Mouse (Mus musculus) midbrain, embryonic 12.5 days (tissue): ENCODE measurements around the gene Atoh8. TPM values are rescaled to one million over a fixed set of nuclear protein-coding genes. Genes with fewer than 3 reads are reported as not detected.
A peak's percentile ranks its signal among the peaks of the same experiment; 100 is the strongest.

Experiments
- ATAC-seq: fragments of 200-750 bp; cut with Nextera tagmentation; 2 replicates; pipeline ENCODE4 v1.8.0; 2017; ENCODE audit warnings: low read depth, moderate TSS enrichment, moderate library complexity; ENCODE audit not compliant: low FRiP score
- H3K27ac ChIP-seq: fragments of 300-500 bp; sonication (generic); replicated peaks from 2 replicates; pipeline ENCODE4 v1.5.1; 2016; ENCODE audit warnings: mild to moderate bottlenecking
- H3K27me3 ChIP-seq: fragments of 300-500 bp; sonication (generic); 2 replicates; pipeline ENCODE4 v1.6.1; 2016; ENCODE audit warnings: mild to moderate bottlenecking
- H3K36me3 ChIP-seq: fragments of 300-500 bp; sonication (generic); 2 replicates; pipeline ENCODE4 v1.6.1; 2016
- H3K4me1 ChIP-seq: fragments of 300-500 bp; sonication (generic); 2 replicates; pipeline ENCODE4 v1.6.1; 2016
- H3K4me2 ChIP-seq: fragments of 300-500 bp; sonication (generic); replicated peaks from 2 replicates; pipeline ENCODE4 v1.6.1; 2016; ENCODE audit warnings: mild to moderate bottlenecking, moderate library complexity
- H3K4me3 ChIP-seq: fragments of 300-500 bp; sonication (generic); 2 replicates; pipeline ENCODE4 v1.5.1; 2016; ENCODE audit warnings: mild to moderate bottlenecking
- H3K9ac ChIP-seq: fragments of 300-500 bp; sonication (generic); replicated peaks from 2 replicates; pipeline ENCODE4 v1.6.1; 2016; ENCODE audit warnings: mild to moderate bottlenecking, moderate library complexity
- H3K9me3 ChIP-seq: fragments of 300-500 bp; sonication (generic); 2 replicates; pipeline ENCODE4 v1.6.1; 2016; ENCODE audit warnings: mild to moderate bottlenecking
- WGBS: fragments of 180-500 bp; shearing (Covaris S2); methylation state at CpG from one replicate; pipeline ENCODE4 v1.1.7; 2016; 5-methylcytosine and 5-hydroxymethylcytosine counted together
- polyA plus RNA-seq: library from polyadenylated mRNA; unstranded; fragments of >200 nt; fragmentation: Nextera tagmentation; extraction: Ambion mirVana; gene quantifications from 2 replicates; pipeline ENCODE4 v1.2.1, GENCODE M21; 2016

Gene Atoh8
- polyA plus RNA-seq: 6.2 and 8.6 TPM in 2 replicates

GRCm38 (mm10) chr6:72235098-72235806 lies at the start of gene Atoh8:
TSS of gene Atoh8 (minus strand) at chr6:72235577.
- WGBS: under 1% methylated on average over 58 of the region's 68 CpGs
- ATAC-seq: peak; percentile 45
- Histone ChIP-seq H3K4me1 (peaks cover 51% of the 10 kb centered on the region), H3K9me3 (no peaks in the 10 kb centered on the region), H3K27ac (peak within 1 kb of the TSS; percentile 40), H3K27me3 (peaks cover 97% of the 10 kb centered on the region), H3K9ac (peak within 1 kb of the TSS; percentile 45), H3K36me3 (no peaks in the 10 kb centered on the region), H3K4me2 (peak within 1 kb of the TSS; percentile 99), H3K4me3 (peak within 1 kb of the TSS; percentile 60)

DNA sequence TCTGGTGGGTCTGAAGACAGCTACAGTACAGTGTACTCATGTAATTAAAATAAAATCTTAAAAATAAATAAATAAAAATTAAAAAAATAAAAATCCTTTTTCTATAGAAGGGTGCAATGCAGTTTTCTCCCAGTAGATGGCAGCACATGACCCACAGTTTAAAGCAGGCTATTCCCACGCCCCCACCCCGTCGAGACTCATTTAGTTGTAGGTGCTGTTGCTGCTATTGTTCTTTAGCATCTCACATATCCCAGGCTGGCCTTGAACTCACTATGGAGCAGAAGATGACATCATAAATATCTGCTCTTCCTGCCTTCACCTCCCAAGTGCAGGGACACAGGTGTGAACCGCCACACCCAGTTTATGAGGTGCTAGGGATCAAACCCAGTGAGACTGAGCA lies 48.5 kb upstream of the Atoh8 start:
- 23% methylated on average over 4 of the region's 4 CpGs for WGBS

DNA sequence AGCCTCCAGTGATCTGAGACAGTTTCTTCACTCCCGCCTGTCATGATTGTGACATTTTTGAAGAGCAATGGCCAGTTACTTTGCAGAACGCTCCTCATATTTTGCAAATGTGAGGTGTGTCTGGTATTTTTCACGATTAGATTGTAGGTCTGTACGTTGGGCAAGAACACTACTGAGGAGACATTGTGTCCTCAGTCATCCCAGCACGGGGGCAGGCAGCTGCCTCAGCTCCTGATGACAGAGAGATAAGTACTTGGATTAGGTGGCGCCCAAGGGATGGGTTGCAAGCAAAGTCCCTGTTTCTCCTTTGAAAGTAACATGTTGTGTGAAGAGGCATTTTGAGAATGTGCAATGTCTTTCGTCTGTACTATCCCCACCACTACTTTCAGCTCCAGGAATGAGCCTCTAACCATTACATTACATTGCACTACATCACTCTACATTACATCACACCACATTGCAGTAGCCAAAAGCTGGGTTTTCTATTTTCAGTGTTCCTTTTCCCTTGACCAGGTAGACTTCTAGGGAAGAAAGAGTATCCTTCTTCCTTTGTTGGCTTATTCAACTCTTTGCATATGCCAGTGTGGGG lies 45.1 kb upstream of the Atoh8 start:
- no peaks in the 10 kb centered on the region for H3K4me1 ChIP-seq
- ATAC-seq: no peak
- H3K27ac ChIP-seq: no peak overlapping the region
- H3K9ac ChIP-seq: no peak overlapping the region
- no peaks in the 10 kb centered on the region for H3K27me3 ChIP-seq
- no peak overlapping the region for H3K4me2 ChIP-seq
- H3K36me3 ChIP-seq: no peaks in the 10 kb centered on the region
- H3K9me3 ChIP-seq: no peaks in the 10 kb centered on the region
- no peak overlapping the region for H3K4me3 ChIP-seq
- WGBS: 74% methylated on average over 7 of the region's 7 CpGs

More for the DNA sequence above, 48.5 kb upstream of the Atoh8 start:
- Histone ChIP-seq H3K4me3 (no peak overlapping the region), H3K9ac (no peak overlapping the region), H3K27ac (no peak overlapping the region), H3K36me3 (no peaks in the 10 kb centered on the region), H3K9me3 (no peaks in the 10 kb centered on the region), H3K27me3 (no peaks in the 10 kb centered on the region), H3K4me1 (no peaks in the 10 kb centered on the region), H3K4me2 (no peak overlapping the region)
- no peak for ATAC-seq

DNA sequence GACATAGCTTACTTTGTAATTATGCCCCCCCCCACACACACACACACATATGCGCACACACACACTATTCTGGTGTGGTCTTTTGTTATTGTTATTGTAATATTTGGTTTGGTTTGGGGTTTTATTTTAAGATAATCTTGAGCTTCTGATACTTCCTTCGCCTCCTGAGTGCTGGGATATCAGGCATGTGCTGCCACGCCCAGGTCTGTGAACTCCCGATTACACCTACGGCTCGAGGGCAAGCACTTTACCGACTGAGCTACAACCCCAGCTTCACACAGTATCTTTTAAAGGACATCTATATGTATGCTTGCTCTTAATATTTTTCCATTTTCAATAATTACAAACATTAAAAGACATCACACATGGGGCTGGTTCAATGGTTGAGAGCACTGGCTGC lies 44.1 kb upstream of the Atoh8 start:
- Histone ChIP-seq H3K9ac (no peak overlapping the region), H3K4me3 (no peak overlapping the region), H3K36me3 (no peaks in the 10 kb centered on the region), H3K27me3 (no peaks in the 10 kb centered on the region), H3K4me2 (no peak overlapping the region), H3K4me1 (no peaks in the 10 kb centered on the region), H3K27ac (no peak overlapping the region), H3K9me3 (no peaks in the 10 kb centered on the region)
- no peak for ATAC-seq
- WGBS: 91% methylated on average over 7 of the region's 7 CpGs

DNA sequence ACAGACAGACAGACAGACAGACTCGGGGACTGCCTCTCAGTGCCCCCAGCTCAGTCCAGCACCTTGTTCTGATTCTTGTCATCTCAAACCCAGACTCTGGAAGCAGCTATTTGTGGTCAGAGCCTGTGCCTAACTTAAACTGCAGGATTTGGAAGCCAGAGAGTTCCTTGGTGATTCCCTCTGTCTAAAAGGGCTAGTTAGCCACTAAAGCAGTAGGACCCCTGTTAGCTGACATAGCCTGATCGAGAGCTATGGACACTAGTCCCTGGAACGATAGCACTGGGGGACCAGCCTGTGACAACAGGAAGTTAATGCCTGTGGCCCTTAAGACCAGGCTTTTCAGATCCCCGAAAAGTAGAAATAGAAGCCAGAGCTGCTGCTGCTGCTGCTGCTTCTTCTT lies 43.5 kb upstream of the Atoh8 start:
- Histone ChIP-seq H3K27me3 (no peaks in the 10 kb centered on the region), H3K4me1 (no peaks in the 10 kb centered on the region), H3K4me3 (no peak overlapping the region), H3K4me2 (no peak overlapping the region), H3K36me3 (no peaks in the 10 kb centered on the region), H3K9me3 (no peaks in the 10 kb centered on the region), H3K27ac (no peak overlapping the region), H3K9ac (no peak overlapping the region)
- ATAC-seq: no peak
- WGBS: 69% methylated on average over 4 of the region's 4 CpGs

DNA sequence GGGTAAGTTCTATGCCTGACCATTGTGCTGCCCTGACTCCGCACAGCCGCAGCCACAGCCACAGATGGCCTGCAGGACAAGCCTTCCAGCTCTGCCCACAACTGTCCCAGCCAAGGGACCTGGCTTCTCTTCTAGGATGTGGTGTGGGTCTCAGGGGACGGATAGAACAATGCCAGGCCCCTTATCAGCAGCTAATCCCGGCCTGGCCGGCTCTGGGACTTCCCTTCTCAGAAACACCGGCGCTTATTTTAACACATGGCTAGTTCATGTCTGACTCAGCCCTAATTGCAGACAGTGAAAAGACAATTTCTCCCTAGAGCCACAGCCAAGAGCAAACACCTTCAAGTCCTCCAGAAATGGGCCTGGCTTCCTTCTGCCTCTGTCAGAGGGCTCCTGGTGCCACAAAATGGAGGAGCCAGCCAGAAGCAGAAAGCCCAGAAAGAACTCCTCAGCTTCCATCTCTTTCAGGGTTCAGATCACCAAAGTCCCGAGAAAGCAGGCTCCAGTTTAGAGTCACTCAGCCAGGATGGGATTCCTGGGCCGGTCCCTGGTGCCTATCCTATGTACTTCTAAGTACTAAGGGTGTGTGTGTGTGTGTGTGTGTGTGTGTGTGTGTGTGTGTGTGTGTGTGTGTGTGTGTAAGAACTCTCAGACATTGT lies 42.3 kb upstream of the Atoh8 start:
- H3K4me1 ChIP-seq: no peaks in the 10 kb centered on the region
- ATAC-seq: no peak
- no peak overlapping the region for H3K27ac ChIP-seq
- no peak overlapping the region for H3K4me2 ChIP-seq
- WGBS: 75% methylated on average over 9 of the region's 9 CpGs
- no peaks in the 10 kb centered on the region for H3K36me3 ChIP-seq
- no peak overlapping the region for H3K4me3 ChIP-seq
- no peaks in the 10 kb centered on the region for H3K9me3 ChIP-seq
- no peak overlapping the region for H3K9ac ChIP-seq
- H3K27me3 ChIP-seq: no peaks in the 10 kb centered on the region

- no peak for ATAC-seq
- Histone ChIP-seq H3K27me3 (no peaks in the 10 kb centered on the region), H3K9ac (no peak overlapping the region), H3K4me2 (no peak overlapping the region), H3K4me1 (no peaks in the 10 kb centered on the region), H3K27ac (no peak overlapping the region), H3K36me3 (no peaks in the 10 kb centered on the region), H3K4me3 (no peak overlapping the region), H3K9me3 (no peaks in the 10 kb centered on the region)
- WGBS: 88% methylated on average over 13 of the region's 13 CpGs
Measured at GRCm38 (mm10) chr6:72276972-72277441, 41.6 kb upstream of the Atoh8 start.

GRCm38 (mm10) chr6:72276141-72276540 lies 40.8 kb upstream of the Atoh8 start:
- Histone ChIP-seq H3K4me2 (no peak overlapping the region), H3K27ac (no peak overlapping the region), H3K9ac (no peak overlapping the region), H3K4me1 (no peaks in the 10 kb centered on the region), H3K36me3 (no peaks in the 10 kb centered on the region), H3K9me3 (no peaks in the 10 kb centered on the region), H3K4me3 (no peak overlapping the region), H3K27me3 (no peaks in the 10 kb centered on the region)
- 91% methylated on average over 6 of the region's 6 CpGs for WGBS
- ATAC-seq: no peak

- Histone ChIP-seq H3K4me3 (no peak overlapping the region), H3K27me3 (no peaks in the 10 kb centered on the region), H3K4me2 (no peak overlapping the region), H3K9me3 (no peaks in the 10 kb centered on the region), H3K9ac (no peak overlapping the region), H3K4me1 (no peaks in the 10 kb centered on the region), H3K27ac (no peak overlapping the region), H3K36me3 (no peaks in the 10 kb centered on the region)
- WGBS: 81% methylated on average over 4 of the region's 4 CpGs
- ATAC-seq: no peak
Measured at GRCm38 (mm10) chr6:72275527-72275926, 40.1 kb upstream of the Atoh8 start.

DNA sequence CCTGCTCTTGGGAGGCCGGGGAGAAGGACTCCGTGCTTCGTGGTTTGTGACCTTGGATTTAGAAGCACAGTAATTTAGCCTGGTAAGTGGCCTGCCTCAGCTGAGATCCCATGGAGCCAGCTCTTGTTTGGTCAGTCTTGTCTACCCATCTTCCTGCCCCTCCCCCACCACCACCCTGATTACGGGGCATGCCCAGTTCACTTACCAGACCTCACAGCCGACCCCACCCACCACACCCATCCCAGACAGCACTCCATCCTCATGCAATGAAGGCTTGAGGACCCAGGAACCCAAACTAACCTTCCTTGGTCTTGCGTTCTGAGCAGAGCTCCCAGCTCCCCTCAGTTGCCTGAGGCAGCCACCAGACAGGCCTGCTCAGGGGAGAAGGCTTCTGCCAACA lies 37.8 kb upstream of the Atoh8 start:
- WGBS: 77% methylated on average over 6 of the region's 6 CpGs

GRCm38 (mm10) chr6:72272161-72272696 lies 36.9 kb upstream of the Atoh8 start:
- Histone ChIP-seq H3K36me3 (no peaks in the 10 kb centered on the region), H3K4me1 (no peaks in the 10 kb centered on the region), H3K4me3 (no peak overlapping the region), H3K27ac (no peak overlapping the region), H3K9me3 (no peaks in the 10 kb centered on the region), H3K27me3 (no peaks in the 10 kb centered on the region), H3K4me2 (no peak overlapping the region), H3K9ac (no peak overlapping the region)
- ATAC-seq: no peak
- WGBS: 87% methylated on average over 10 of the region's 10 CpGs

More for the DNA sequence above, 37.8 kb upstream of the Atoh8 start:
- no peaks in the 10 kb centered on the region for H3K4me1 ChIP-seq
- H3K36me3 ChIP-seq: no peaks in the 10 kb centered on the region
- no peak overlapping the region for H3K4me3 ChIP-seq
- H3K4me2 ChIP-seq: no peak overlapping the region
- no peaks in the 10 kb centered on the region for H3K9me3 ChIP-seq
- no peak for ATAC-seq
- no peaks in the 10 kb centered on the region for H3K27me3 ChIP-seq
- no peak overlapping the region for H3K27ac ChIP-seq
- no peak overlapping the region for H3K9ac ChIP-seq

- ATAC-seq: no peak
- Histone ChIP-seq H3K27me3 (0 out of 2 replicates have a peak, but pooled peaks cover 2% of the 10 kb centered on the region), H3K4me3 (no peak overlapping the region), H3K27ac (no peak overlapping the region), H3K9me3 (no peaks in the 10 kb centered on the region), H3K4me2 (no peak overlapping the region), H3K36me3 (no peaks in the 10 kb centered on the region), H3K4me1 (no peaks in the 10 kb centered on the region), H3K9ac (no peak overlapping the region)
- WGBS: 87% methylated on average over 11 of the region's 11 CpGs
Measured at GRCm38 (mm10) chr6:72270952-72271519, 35.7 kb upstream of the Atoh8 start.
